Mouse (Mus musculus): ENCODE data around the gene Birc2.
A peak's percentile ranks its signal among the peaks of the same experiment; 100 is the strongest.

The Birc2 gene

DNA sequence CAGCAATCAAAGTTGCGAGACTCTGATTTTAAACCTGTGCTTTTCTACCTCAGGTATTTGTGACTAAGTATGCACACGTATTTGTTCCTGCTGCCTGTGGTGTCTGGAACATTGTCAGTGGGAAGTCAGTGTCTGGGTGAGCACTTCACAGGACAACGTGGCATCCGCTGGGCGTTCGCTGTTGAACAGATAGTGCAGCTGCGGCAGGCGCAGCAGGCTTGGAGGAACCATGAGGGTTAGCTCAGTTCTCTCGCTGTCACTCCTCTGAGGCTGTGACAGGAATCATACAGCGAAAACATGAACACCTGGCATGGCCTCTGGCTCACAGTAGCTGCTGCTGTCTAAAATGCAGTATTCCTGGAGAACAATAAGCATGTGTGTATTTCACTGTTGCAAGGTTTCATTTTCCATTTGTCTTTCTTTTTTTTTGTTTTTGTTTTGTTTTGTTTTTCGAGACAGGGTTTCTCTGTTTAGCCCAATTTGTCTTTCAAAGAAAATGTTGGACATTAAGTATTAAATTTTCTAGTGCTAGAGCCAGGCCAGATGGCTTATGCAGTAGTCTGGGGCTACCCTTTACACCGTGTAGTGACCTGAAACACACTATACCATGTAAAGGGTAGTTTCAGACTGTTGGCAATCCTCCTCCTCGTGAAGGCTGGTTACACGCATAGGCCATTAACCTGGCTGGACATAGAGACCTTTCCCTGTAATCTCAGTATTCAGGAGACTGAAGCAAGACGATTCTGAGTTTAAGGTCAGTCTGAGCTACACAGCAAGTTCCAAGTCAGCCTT, 52.8 kb downstream of the Birc2 start:
- peak; percentile 66 to 78 for DNase-seq

DNA sequence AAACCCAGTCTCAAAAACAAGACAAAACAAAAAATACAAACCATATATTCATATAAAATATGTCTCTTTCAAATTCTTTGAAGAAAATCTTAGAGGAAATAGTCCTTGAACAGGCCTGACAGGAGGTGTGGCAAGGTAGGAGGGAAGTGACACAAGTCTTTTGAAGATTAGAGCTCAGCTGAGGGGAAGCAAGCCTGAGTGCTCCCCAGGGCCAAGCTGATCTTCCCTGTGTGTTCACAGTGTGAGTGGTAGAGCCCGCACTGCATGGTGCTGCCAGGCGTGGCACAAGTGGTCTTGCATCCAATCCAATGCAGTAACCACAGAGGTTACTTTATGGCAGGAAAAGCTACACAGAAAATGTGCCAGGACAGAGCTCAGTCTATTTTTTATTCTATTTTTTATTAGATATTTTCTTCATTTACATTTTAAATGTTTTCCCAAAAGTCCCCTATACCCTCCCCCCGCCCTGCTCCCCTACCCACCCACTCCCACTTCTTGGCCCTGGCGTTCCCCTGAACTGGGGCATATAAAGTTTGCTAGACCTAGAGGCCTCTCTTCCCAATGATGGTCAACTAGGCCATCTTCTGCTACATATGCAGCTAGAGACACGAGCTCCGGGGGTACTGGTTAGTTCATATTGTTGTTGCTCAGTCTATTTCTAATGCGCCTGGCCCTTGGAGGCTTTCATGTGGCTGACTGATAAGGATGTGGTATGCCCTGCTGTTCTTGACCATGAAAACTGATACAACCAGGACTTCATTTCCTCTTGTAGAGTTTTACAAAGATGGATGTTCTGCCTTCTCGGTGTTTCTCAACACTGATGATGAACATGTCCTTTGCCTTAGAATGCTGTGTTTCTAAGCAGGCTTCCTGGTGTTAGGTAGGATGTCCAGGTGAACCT, 56.4 kb downstream of the Birc2 start:
- peak; percentile 62 to 73 for DNase-seq

DNA sequence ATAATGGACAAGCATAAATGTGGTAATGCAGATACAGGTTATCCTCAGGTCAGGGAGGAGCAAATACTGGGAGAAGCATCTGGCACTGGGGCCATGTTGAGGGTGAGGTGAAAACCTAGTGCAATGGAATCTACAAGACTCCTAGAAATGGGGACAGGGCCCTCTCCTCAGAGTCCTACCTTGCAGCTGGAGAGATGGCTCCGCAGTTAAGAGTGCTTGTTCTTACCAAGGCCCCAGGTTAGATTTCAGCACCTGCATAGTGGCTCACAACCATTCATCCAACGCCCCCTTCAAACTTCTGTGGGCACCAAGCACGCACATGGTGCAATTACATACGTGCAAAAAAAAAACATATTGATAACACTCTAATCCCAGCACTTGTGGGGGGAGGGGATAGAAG, 57.1 kb downstream of the Birc2 start:
- DNase-seq = no peak

DNA sequence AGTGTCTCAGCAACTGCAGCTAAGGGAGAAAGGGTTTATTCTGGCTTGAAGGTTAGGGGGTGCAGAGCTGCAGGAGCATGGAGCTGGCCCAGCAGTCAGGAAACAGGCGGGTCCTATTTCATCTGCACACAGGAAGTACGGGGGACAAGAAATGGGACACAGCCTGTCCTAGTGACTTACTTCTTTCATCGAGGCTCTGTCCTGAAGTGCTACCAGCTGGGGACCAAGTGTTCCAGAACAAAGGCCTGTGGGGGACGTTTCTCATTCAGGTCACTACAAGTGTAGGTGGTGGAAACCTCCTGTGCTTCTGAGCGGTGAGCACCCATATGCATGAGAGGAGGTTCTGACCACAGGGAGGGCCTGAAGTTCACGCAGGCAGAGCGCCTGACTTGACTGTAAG, 58.1 kb downstream of the Birc2 start:
- peak; percentile 42 to 61 for DNase-seq

DNA sequence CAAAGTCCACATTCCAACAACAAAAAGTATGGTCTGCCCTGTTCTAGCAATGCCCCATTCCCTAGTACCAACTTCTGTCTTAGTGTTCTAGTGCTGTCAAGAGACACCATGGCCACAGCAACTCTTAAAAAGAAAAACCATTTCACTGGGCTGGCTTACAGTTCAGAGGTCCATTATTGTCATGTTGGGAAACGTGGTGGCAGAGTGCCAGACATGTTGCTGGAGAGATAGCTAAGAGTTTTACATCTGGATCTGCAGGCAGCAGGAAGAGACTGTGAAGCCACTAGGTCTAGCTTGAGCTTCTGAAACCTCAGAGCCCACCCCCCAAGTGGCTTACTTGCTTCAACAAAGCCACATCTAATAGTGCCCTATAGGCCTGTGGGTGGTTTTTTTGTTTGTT, 59.2 kb downstream of the Birc2 start:
- no peak for DNase-seq

DNA sequence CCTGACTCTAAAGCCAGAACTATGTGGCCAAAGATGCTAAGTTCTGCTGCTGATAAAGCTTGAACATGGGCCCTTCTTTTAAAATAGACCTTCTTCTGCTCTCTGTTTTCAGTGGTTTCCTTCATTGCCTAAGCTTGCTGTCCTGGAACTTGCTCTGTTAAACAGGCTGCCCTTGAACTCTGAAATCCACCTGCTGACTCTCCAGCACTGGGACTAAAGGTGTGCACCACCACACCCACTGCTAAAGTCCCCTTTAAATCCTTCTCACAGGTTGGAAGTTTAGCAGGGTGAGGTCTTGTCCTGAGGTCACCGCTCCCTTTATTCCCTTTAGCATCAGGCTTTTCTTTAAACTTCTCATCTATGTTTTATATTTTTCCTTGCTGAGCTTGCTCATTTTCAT, 59.9 kb downstream of the Birc2 start:
- DNase-seq = no peak

DNA sequence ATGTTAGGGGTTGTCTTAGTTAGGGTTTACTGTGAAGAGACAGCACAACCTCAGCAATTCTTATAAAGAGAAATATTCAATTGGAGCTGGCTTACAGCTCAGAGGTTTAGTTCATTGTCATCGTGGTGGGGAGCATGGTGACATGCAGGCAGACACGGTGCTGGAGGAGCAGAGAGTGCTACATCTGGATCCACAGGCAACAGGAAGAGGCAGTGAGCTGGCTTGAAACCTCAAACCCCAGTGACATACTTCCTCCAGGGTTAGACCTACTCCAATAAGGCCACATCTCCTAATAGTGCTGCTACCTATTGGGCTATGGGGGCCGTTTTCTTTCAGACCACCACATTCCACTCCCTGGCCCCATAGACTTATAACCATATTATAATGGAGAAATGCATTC, 60.9 kb downstream of the Birc2 start:
- DNase-seq = peak in 1 of 2 experiments; percentile 52

DNA sequence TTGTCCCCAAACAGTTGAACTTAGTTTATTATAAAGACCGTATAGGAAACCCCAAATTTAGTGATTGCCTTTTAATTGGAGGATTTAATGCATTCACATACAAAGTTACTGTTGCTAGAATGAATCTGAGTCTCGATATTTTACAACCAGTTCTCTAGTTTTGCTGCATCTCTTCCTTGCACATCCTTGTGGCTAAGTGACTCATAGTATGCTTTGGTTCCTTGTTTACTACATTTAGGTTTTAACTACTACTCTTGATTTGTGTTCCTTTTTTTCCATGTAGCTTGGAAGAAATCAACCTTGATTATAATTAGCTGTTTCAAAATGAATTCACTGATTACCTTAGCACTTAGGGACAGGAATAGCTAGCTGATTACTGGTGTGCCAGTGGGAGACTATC, 61.9 kb downstream of the Birc2 start:
- no peak for DNase-seq

DNA sequence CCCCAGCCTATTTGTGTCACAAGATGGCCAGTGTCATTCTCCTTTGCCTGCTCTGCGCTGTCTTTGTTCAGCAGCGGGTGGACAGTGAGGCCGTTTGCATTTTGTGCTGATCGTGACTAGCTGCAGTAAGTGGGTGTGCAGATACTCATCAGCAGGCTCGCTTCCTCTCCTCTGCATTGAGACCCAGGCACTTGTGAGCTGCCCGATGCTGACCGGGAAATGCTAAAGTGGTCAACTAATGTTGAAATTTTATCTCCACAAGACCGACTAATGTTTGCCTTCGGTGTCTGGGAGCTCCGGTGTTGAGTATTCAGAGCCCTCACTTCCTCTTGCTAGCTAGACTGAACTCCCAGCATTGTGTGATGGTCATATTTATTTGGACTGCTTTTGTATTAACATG, 62.3 kb downstream of the Birc2 start:
- no peak for DNase-seq

DNA sequence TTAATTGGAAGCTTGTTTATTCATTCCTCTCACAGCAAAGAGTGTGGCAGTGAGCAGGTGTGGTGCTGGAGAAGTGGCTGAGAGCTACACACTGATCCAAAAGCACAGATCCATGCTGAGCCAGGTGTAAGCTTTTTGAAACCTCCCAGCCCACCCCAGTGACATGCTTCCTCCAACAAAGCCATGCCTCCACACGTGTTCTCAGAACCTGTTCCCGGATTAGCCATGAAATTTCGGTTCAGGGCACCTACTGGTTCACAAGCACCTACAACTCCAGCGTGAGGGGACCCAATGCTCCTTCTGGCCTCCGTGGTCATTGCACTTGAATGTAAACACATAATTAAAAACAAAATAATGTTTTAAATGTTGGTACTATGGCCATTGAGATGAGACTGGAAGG, 63.2 kb downstream of the Birc2 start:
- no peak for DNase-seq

DNA sequence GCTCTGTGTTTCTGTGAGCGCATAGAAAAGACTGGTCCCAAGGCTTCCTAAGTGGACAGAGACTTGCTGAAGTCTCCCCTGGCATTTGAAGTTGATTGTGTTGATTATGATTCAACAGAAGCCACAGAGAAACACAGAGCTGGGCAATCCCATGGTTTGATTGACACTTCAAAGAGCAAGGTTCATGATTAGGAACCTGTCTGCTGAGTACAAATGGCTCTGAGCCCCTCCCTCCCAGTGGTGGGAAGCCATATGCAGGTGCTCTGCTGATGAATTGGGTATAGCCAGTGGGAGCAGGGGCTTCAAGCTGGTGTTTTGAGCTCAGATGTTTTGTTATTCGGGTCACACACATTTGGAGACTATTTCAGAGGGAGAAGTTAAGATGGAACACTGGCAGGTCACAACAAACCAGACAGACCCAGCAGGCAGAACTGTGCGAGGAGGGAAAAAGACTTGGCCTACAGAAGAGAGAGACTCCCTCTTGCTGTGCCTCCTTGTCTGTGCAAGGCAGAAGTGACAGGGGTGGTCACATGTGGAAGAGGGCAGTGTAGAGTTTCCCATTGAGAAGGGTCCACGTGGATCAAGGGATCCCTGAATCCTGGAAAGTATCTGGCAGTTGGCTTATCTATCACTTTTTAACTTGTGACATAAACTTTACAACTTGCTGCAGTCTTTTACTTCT, 64.0 kb downstream of the Birc2 start:
- DNase-seq = no peak

DNA sequence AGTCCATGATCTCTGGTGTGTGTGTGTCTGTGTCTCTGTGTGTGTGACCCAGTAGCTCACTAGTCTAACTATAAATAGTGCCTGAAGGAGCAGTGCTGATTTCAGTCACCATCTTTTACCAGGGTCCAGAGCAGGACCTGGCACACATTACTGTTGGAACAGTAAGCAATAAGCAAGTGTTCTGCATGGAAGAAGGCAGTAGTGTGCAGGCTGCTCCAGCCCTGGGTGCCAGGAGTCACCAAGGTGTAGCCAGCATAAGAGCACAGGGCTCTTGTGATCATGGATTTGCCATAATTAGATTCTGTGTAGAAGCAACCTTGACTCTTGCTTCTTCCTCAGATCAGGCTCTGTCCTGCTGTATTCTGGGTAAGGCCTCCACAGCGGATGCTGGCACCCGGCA, 64.5 kb downstream of the Birc2 start:
- no peak for DNase-seq

DNA sequence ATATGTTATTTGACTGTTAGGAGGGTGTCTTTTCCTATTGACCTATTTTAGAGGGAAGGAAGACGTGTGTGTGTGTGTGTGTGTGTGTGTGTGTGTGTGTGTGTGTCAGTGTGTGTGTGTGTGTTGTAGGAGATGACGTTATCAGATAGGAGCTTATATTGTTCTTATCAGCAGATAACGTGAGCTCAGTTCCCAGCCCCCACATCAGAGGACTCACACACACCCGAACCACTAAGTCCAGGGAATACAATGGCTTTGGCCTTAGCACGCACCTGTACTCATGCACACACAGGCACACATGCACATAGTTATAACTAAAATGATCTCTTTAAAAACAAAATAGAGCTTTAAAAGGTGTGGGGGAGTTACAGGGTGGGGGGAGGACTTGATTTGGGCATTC, 67.4 kb downstream of the Birc2 start:
- no peak for DNase-seq

DNA sequence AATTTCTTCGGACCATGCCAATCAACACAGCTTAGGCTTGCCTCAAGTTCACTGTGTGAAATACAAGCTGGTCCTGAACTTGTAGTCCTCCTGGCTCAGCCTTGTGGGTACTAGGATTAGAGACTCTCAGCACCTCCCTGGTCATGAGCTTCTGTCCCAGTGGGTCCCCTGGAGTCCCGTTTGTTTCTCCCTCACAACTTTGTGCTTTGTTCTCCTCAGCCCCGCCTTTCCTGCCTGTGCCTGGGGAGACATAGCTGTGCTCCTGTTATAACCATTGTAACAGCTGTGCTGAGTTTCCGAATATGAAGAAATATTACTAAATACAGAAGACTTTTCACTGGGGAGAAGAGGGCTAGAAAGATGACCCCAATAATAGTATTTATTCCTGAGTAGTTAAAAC, 67.8 kb downstream of the Birc2 start:
- DNase-seq = no peak
